Mouse (Mus musculus) lung, postnatal 25 days (tissue): ENCODE results near the gene Zap70.

ENCODE experiments used
- DNase-seq: peaks from one replicate; pipeline ENCODE4 v3.0.0; 2022; ENCODE audit warnings: low spot score

The Zap70 gene

GRCm38 (mm10) chr1:36830913-36831866 lies 69.6 kb downstream of the Zap70 start:
- no peak for DNase-seq
